Mouse (Mus musculus) lung, embryonic 16.5 days (tissue): Measurements from ENCODE around the gene Cel. TPM values are rescaled to one million over a fixed set of nuclear protein-coding genes. Genes with fewer than 3 reads are reported as not detected.

ENCODE experiments used
- microRNA-seq: library from miRNA; unstranded; fragments of <30 nt; microRNA quantifications from one replicate; pipeline ENCODE4, GENCODE M21; 2016
- polyA plus RNA-seq: library from polyadenylated mRNA; unstranded; fragments of >200 nt; fragmentation: Nextera tagmentation; extraction: Ambion mirVana; gene quantifications from 2 replicates; pipeline ENCODE4 v1.2.1, GENCODE M21; 2015

Gene Cel
- polyA plus RNA-seq, 1 experiment from 2014 or later = 0.10 TPM

Small RNA genes within 50 kb of the gene (microRNA-seq; reads per million reads assigned to microRNA genes)
- gene Gm22824 = not detected

Other genes starting within 250 kb of the Cel start
- gene Ppp1r26, start 116.6 kb downstream of the Cel start, polyA plus RNA-seq = 6.3 and 6.5 TPM in 2 replicates
- gene 1700007K13Rik, start 97.1 kb downstream of the Cel start, polyA plus RNA-seq = 4.6 and 5.1 TPM in 2 replicates
- gene Mrps2, start 95.3 kb downstream of the Cel start, polyA plus RNA-seq = 49.9 and 52.7 TPM in 2 replicates
- gene Gbgt1, start 66.5 kb downstream of the Cel start, polyA plus RNA-seq = 1.1 and 1.5 TPM in 2 replicates
- gene Gm10134, start 57.3 kb downstream of the Cel start, polyA plus RNA-seq = 3.4 and 3.7 TPM in 2 replicates
- 27.3 and 27.9 TPM in 2 replicates for gene Ralgds, start 50.3 kb downstream of the Cel start, polyA plus RNA-seq
- 45.0 and 45.7 TPM in 2 replicates for gene Gtf3c5, start 20.3 kb upstream of the Cel start, polyA plus RNA-seq
- gene Gfi1b, start 58.6 kb upstream of the Cel start, polyA plus RNA-seq = 0.80 and 1.4 TPM in 2 replicates
- 16.5 and 18.2 TPM in 2 replicates for gene Tsc1, start 77.8 kb upstream of the Cel start, polyA plus RNA-seq
- 6.5 and 9.6 TPM in 2 replicates for gene Spaca9, start 136.3 kb upstream of the Cel start, polyA plus RNA-seq
- 4.2 and 4.7 TPM in 2 replicates for gene Ak8, start 136.8 kb upstream of the Cel start, polyA plus RNA-seq